Mouse (Mus musculus) kidney, adult 2 months (tissue): Measurements from ENCODE around the gene Irs2. TPM values are rescaled to one million over a fixed set of nuclear protein-coding genes. Genes with fewer than 3 reads are reported as not detected.
A peak's percentile ranks its signal among the peaks of the same experiment; 100 is the strongest.

ENCODE experiments used
- DNase-seq: peaks from one replicate; pipeline ENCODE4 v3.0.0; 2021
- H3K27ac ChIP-seq: fragments of 200-500 bp; 2 replicates; pipeline ENCODE4 v1.5.1; 2012; ENCODE audit warnings: low read depth, low read length, control low read depth, inconsistent platforms; ENCODE audit not compliant: insufficient read depth
- H3K27me3 ChIP-seq: fragments of 200-500 bp; replicated peaks from 2 replicates; pipeline ENCODE4 v1.6.1; 2012; ENCODE audit warnings: mild to moderate bottlenecking, moderate library complexity, low read length, inconsistent platforms; ENCODE audit not compliant: control insufficient read depth, insufficient read depth
- H3K36me3 ChIP-seq: fragments of 200-500 bp; 2 replicates; pipeline ENCODE4 v1.6.1; 2012; ENCODE audit warnings: mild to moderate bottlenecking, moderate library complexity, low read length, inconsistent platforms; ENCODE audit not compliant: control insufficient read depth, insufficient read depth
- H3K4me1 ChIP-seq: fragments of 200-500 bp; 2 replicates; pipeline ENCODE4 v1.6.1; 2011; ENCODE audit warnings: low read length; ENCODE audit not compliant: control insufficient read depth, insufficient read depth
- H3K4me3 ChIP-seq: fragments of 200-500 bp; 2 replicates; pipeline ENCODE4 v1.5.1; 2011; ENCODE audit warnings: mild to moderate bottlenecking, low read depth, low read length, control low read depth; ENCODE audit not compliant: insufficient read depth
- CTCF ChIP-seq: fragments of 200-500 bp; conservative IDR thresholded peaks from 2 replicates; pipeline ENCODE4 v1.5.1; 2011; ENCODE audit warnings: low read depth, mild to moderate bottlenecking, control low read depth, low read length, moderate library complexity, mixed read lengths; ENCODE audit not compliant: insufficient read depth, insufficient read length
- POLR2A ChIP-seq: fragments of 200-500 bp; IDR thresholded peaks from one replicate; pipeline ENCODE4 v1.6.1; 2011; ENCODE audit warnings: low read depth, low read length, control low read depth
- WGBS: fragments of 180-500 bp; shearing (Covaris S2); methylation state at CpG from one replicate; pipeline ENCODE4 v1.1.7; 2018; 5-methylcytosine and 5-hydroxymethylcytosine counted together
- polyA plus RNA-seq: library from polyadenylated mRNA; depleted of rRNA; stranded (reverse); fragments of >200 nt; gene quantifications from 2 replicates; pipeline ENCODE4 v1.2.3, GENCODE M21; 2012

Irs2 gene
- polyA plus RNA-seq, 1 experiment = 10.4 TPM

GRCm38 (mm10) chr8:11024871-11025270, 16.6 kb upstream of the Irs2 start:
- Histone ChIP-seq H3K27ac (no peak overlapping the region), H3K27me3 (no peaks in the 10 kb centered on the region), H3K4me1 (no peaks in the 10 kb centered on the region), H3K36me3 (no peaks in the 10 kb centered on the region), H3K4me3 (no peak overlapping the region)
- no peak for DNase-seq
- no peak for TF ChIP-seq POLR2A
- TF ChIP-seq CTCF = no peak
- 64% methylated on average over 3 of the region's 3 CpGs for WGBS

GRCm38 (mm10) chr8:11020949-11021572, 12.8 kb upstream of the Irs2 start:
- Histone ChIP-seq H3K27ac (no peak overlapping the region), H3K27me3 (no peaks in the 10 kb centered on the region), H3K36me3 (no peaks in the 10 kb centered on the region), H3K4me1 (no peaks in the 10 kb centered on the region), H3K4me3 (no peak overlapping the region)
- 92% methylated on average over 9 of the region's 9 CpGs for WGBS
- DNase-seq = no peak
- TF ChIP-seq CTCF (no peak), POLR2A (no peak)

DNA sequence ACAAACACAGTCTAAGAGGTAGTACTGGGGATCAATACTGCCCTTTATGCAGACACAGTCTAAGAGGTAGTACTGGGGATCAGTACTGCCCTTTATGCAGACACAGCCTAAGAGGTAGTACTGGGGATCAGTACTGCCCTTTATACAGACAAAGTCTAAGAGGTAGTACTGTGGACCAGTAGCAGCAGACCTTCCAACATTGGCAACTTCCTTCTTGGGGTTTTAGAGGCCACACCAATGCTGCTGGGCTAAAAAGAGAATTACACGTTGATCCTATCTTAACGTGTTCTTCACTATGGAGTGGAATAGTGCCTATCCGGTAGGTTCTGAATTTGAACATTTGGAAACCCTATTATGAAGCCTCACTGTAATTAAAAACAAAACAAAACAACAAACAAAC, 7.4 kb upstream of the Irs2 start:
- Histone ChIP-seq H3K27ac (no peak overlapping the region), H3K36me3 (no peaks in the 10 kb centered on the region), H3K27me3 (no peaks in the 10 kb centered on the region), H3K4me1 (peaks cover 7% of the 10 kb centered on the region; the same call in 1 of the 2 replicates), H3K4me3 (no peak overlapping the region)
- TF ChIP-seq CTCF (no peak), POLR2A (no peak)
- DNase-seq = no peak
- WGBS = 88% methylated on average over 3 of the region's 3 CpGs

DNA sequence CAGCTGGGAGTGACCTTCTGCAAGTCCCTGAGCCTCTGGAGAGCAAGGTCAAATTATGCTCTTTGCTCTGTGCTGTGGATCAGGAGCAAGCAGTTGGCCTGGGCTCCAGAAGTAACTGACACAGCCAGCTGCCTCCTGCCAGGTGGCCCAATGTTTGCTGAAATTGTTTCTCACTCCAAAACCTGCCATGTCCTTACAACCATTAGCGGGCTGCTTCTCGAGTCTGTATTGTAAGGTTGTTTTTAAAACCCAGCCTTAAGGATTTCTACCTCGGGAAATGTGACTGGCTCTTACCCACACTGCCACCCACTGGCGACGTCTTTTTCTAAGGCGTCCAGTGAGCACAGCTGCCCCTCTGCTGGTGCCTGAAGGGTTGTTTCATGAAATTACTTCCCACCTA, 5.0 kb upstream of the Irs2 start:
- no peaks in the 10 kb centered on the region for H3K36me3 ChIP-seq
- no peak overlapping the region for H3K27ac ChIP-seq
- WGBS = 2% methylated on average over 6 of the region's 6 CpGs
- TF ChIP-seq CTCF (peak; percentile 63), POLR2A (no peak)
- peak; percentile 74 for DNase-seq
- H3K4me1 ChIP-seq = peaks cover 9% of the 10 kb centered on the region; the same call in 1 of the 2 replicates
- H3K4me3 ChIP-seq = no peak overlapping the region
- no peaks in the 10 kb centered on the region for H3K27me3 ChIP-seq

DNA sequence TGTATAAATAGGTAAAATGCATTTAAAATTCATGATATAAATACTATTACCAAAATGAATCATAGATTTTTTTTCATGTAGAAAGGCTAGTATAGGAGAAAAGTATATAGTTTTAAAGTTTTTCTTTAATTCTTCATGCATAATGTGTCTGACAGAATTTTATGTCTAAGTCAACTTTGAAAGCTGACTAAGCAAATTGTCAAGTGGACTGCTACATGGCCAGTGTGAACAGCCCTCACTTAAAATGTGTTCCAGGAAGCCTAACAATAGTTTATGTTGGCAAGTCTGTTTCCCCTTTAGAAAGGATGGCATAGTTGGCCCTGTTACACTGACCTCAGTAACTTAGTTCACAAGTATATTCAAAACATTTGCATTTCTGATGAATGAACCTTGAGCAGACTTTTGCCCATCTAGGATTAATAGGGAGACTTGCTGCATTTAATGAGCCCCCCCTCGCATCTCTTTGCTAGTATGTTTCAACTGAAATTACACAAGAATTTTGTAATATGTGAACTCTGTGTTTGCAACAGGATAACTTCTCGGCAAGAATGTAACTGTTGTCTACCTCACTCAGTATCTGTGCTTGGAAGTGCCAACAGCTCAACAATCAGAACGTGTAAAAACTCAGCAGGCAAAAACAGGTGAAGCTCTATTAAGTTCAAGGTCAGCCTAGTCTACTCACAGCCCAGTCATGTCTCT, 3.7 kb upstream of the Irs2 start:
- WGBS = 62% methylated on average over 3 of the region's 3 CpGs
- no peak for DNase-seq

DNA sequence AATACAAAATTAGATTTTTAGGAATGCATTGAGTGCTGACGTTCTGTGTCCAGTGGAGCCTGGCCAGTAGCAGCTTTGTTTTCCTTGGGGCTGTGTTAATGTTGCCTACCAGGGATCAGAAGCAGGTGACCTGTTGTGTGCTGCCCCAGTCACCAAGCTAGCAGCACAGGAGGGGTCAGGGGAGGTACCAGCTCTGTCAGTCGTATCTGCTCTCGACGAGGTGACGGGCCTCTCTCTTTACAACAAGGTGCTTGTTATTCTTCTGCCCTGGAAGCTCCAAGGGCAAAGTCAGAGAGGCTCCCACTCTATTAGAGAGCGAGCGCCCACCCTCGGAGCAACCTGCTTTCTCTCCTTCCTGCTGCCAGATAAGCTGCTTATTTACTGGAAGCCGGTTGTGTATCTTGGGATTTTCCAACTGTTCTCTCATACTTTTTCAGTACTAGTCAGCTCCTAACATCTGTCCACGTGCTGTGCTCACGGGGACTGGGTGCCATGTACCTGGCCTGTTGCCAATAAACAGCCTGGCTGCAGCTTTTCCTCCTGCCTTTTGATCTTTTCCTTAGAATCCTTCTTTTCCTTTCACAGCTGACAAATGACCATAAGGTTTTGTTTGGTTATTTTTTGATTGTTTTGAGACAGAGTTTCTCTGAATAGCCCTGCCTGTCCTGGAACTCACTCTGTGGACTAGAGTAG, 2.8 kb upstream of the Irs2 start:
- peak overlapping the region; percentile 36 for H3K27ac ChIP-seq
- H3K4me1 ChIP-seq = peaks cover 16% of the 10 kb centered on the region; the same call in 1 of the 2 replicates
- no peaks in the 10 kb centered on the region for H3K27me3 ChIP-seq
- H3K36me3 ChIP-seq = no peaks in the 10 kb centered on the region; the same call in 1 of the 2 replicates
- no peak overlapping the region for H3K4me3 ChIP-seq
- TF ChIP-seq CTCF (no peak), POLR2A (no peak)
- DNase-seq = peak; percentile 88
- 12% methylated on average over 11 of the region's 11 CpGs for WGBS

More for the DNA sequence above, 3.7 kb upstream of the Irs2 start:
- H3K4me1 ChIP-seq = peaks cover 9% of the 10 kb centered on the region; the same call in 1 of the 2 replicates
- no peak overlapping the region for H3K4me3 ChIP-seq
- no peak for TF ChIP-seq CTCF
- no peaks in the 10 kb centered on the region for H3K27me3 ChIP-seq
- H3K27ac ChIP-seq = no peak overlapping the region
- no peaks in the 10 kb centered on the region for H3K36me3 ChIP-seq

- H3K27me3 ChIP-seq = no peaks in the 10 kb centered on the region
- WGBS = 59% methylated on average over 11 of the region's 11 CpGs
- no peaks in the 10 kb centered on the region; the same call in 1 of the 2 replicates for H3K36me3 ChIP-seq
- no peak overlapping the region for H3K27ac ChIP-seq
- H3K4me1 ChIP-seq = peaks cover 20% of the 10 kb centered on the region; the same call in 1 of the 2 replicates
- DNase-seq = no peak
- H3K4me3 ChIP-seq = no peak overlapping the region
- TF ChIP-seq CTCF (no peak), POLR2A (no peak)
Measured at GRCm38 (mm10) chr8:11010398-11010797, 2.1 kb upstream of the Irs2 start.
